Mouse (Mus musculus) intestine, postnatal 0 days (tissue): ENCODE data around the gene Cdyl. TPM values are rescaled to one million over a fixed set of nuclear protein-coding genes. Genes with fewer than 3 reads are reported as not detected.

Experiments
- ATAC-seq: fragments of 200-750 bp; cut with Nextera tagmentation; 2 replicates; pipeline ENCODE4 v1.8.0; 2017; ENCODE audit warnings: mild to moderate bottlenecking, moderate TSS enrichment, moderate library complexity
- H3K27ac ChIP-seq: fragments of 300-500 bp; sonication (generic); 2 replicates; pipeline ENCODE4 v1.5.1; 2014; ENCODE audit warnings: mild to moderate bottlenecking, low read depth, low read length, moderate library complexity
- H3K27me3 ChIP-seq: fragments of 300-500 bp; sonication (generic); replicated peaks from 2 replicates; pipeline ENCODE4 v1.6.1; 2014; ENCODE audit warnings: low read length, mixed read lengths; ENCODE audit not compliant: control insufficient read depth, insufficient read depth
- H3K36me3 ChIP-seq: fragments of 300-500 bp; sonication (generic); 2 replicates; pipeline ENCODE4 v1.6.1; 2014; ENCODE audit warnings: mild to moderate bottlenecking, moderate library complexity; ENCODE audit not compliant: control insufficient read depth, insufficient read depth
- H3K4me1 ChIP-seq: fragments of 300-500 bp; sonication (generic); replicated peaks from 2 replicates; pipeline ENCODE4 v1.6.1; 2014; ENCODE audit warnings: antibody characterized with exemption, low read length, mixed read lengths; ENCODE audit not compliant: control insufficient read depth, insufficient read depth
- H3K4me2 ChIP-seq: fragments of 300-500 bp; sonication (generic); replicated peaks from 2 replicates; pipeline ENCODE4 v1.6.1; 2014; ENCODE audit warnings: low read depth, mild to moderate bottlenecking, moderate library complexity
- H3K4me3 ChIP-seq: fragments of 300-500 bp; sonication (generic); 2 replicates; pipeline ENCODE4 v1.5.1; 2014; ENCODE audit warnings: low read depth, low read length
- H3K9ac ChIP-seq: fragments of 300-500 bp; sonication (generic); 2 replicates; pipeline ENCODE4 v1.6.1; 2014; ENCODE audit warnings: mild to moderate bottlenecking, low read depth, low read length
- H3K9me3 ChIP-seq: fragments of 300-500 bp; sonication (generic); 2 replicates; pipeline ENCODE4 v1.6.1; 2016; ENCODE audit warnings: mixed run types; ENCODE audit not compliant: control insufficient read depth
- CTCF ChIP-seq: sonication (generic); IDR thresholded peaks from 2 replicates; pipeline ENCODE4 v1.5.1; 2016; ENCODE audit warnings: low read depth, mild to moderate bottlenecking, control low read depth, antibody characterized with exemption, moderate library complexity
- WGBS: fragments of 180-500 bp; shearing (Covaris S2); extraction: QIAGEN DNeasy Blood & Tissue Kit; methylation state at CpG from one replicate; pipeline ENCODE4 v1.1.7; 2014; 5-methylcytosine and 5-hydroxymethylcytosine counted together
- polyA plus RNA-seq: library from polyadenylated mRNA; unstranded; fragments of >200 nt; fragmentation: Nextera tagmentation; extraction: Ambion mirVana; gene quantifications from 2 replicates; pipeline ENCODE4 v1.2.1, GENCODE M21; 2015

Cdyl gene
- polyA plus RNA-seq, 1 experiment from 2014 or later = 6.4 TPM

DNA sequence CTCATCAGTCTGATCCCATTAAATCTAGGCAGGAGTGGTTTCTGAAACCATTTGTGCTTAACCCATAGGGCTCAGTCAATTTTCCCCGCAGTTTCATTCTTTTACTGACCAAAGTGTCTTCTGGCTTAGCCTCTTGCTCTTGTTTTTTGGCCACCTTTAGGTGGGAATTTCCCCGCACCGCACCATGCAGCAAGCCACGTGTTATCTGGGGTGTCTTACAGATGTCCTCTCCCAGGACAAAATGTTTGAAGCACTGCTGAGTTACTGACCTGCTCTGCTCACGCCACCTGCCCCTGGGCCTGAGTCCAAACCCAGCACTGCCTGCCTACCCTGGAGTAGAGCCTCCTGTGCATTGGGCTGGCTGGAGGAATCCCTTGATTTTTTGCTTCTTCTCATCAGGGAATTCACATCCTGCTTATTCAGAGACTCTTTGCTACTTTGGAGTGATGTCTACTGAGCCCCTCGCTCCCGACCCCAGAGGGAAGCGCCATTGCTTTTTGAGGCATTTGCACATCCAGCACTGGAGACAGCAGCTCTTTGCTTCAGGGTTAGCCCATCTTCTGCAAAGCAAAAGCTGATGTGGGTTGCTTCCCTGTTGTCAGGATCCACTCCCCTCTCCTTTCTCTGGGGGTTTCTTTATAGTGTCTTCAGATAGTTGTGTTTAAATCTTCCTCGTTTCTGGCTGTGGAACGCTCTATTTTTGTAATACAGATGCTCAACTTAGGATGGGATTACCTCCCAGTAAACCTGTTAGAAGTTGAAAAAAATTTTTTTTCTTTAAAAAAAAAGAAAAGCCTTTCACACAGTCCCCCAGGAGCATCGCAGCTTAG, 151.9 kb downstream of the Cdyl start:
- no peaks in the 10 kb centered on the region for H3K27me3 ChIP-seq
- peaks cover 7% of the 10 kb centered on the region; the same call in 1 of the 2 replicates for H3K36me3 ChIP-seq
- no peak for ATAC-seq
- H3K9me3 ChIP-seq = no peaks in the 10 kb centered on the region
- no peaks in the 10 kb centered on the region for H3K4me1 ChIP-seq
- H3K4me2 ChIP-seq = no peak overlapping the region
- WGBS = 77% methylated on average over 11 of the region's 11 CpGs
- no peak for TF ChIP-seq CTCF
- H3K27ac ChIP-seq = no peak overlapping the region
- H3K9ac ChIP-seq = no peak overlapping the region
- no peak overlapping the region for H3K4me3 ChIP-seq

DNA sequence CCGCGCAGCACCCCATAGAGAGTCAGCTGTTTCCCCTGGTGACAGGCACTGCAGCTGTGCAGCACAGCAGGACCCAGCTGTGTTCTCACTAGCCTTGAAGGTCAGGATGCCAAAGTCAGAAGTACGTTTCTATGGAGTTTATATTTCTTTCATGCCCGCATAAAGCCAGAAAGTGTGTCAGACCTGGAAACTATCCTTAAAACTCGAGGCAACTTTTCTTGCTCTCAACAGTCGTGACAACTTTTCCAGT, 152.5 kb downstream of the Cdyl start:
- 62% methylated on average over 6 of the region's 6 CpGs for WGBS
- peaks cover 9% of the 10 kb centered on the region; the same call in 1 of the 2 replicates for H3K36me3 ChIP-seq
- no peak overlapping the region for H3K4me2 ChIP-seq
- no peaks in the 10 kb centered on the region for H3K27me3 ChIP-seq
- no peak for TF ChIP-seq CTCF
- H3K27ac ChIP-seq = no peak overlapping the region
- no peak for ATAC-seq
- no peak overlapping the region for H3K4me3 ChIP-seq
- no peaks in the 10 kb centered on the region for H3K4me1 ChIP-seq
- H3K9me3 ChIP-seq = no peaks in the 10 kb centered on the region
- no peak overlapping the region for H3K9ac ChIP-seq

- Histone ChIP-seq H3K4me3 (no peak overlapping the region), H3K36me3 (peaks cover 9% of the 10 kb centered on the region; the same call in 1 of the 2 replicates), H3K4me2 (no peak overlapping the region), H3K4me1 (no peaks in the 10 kb centered on the region), H3K9ac (no peak overlapping the region), H3K9me3 (no peaks in the 10 kb centered on the region), H3K27me3 (no peaks in the 10 kb centered on the region), H3K27ac (no peak overlapping the region)
- WGBS = 84% methylated on average over 7 of the region's 7 CpGs
- ATAC-seq = no peak
- no peak for TF ChIP-seq CTCF
Observed at GRCm38 (mm10) chr13:35813348-35814127, 153.9 kb downstream of the Cdyl start.

- Histone ChIP-seq H3K27ac (no peak overlapping the region), H3K4me2 (no peak overlapping the region), H3K4me1 (no peaks in the 10 kb centered on the region), H3K9me3 (no peaks in the 10 kb centered on the region), H3K36me3 (peaks cover 12% of the 10 kb centered on the region), H3K27me3 (no peaks in the 10 kb centered on the region), H3K9ac (no peak overlapping the region), H3K4me3 (no peak overlapping the region)
- no peak for ATAC-seq
- 80% methylated on average over 8 of the region's 8 CpGs for WGBS
- no peak for TF ChIP-seq CTCF
Observed at GRCm38 (mm10) chr13:35815205-35815726, 155.6 kb downstream of the Cdyl start.

DNA sequence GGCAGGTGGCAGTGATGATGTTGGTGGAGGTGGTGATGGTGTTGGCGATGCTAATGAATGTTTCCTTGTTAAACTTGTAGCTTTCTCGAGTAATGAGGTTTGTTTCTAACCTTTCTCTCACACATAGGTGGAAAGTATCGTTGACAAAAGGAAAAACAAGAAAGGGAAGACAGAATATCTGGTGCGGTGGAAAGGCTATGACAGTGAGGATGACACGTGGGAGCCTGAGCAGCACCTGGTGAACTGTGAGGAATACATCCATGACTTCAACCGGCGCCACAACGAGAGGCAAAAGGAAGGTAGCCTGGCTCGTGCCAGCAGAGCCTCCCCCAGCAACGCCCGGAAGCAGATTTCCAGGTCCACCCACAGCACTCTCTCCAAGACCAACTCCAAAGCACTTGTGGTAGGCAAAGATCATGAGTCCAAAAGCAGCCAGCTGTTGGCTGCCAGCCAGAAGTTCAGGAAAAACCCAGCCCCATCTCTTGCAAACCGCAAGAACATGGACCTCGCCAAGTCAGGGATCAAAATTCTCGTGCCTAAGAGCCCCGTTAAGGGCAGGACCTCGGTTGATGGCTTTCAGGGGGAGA, 156.2 kb downstream of the Cdyl start:
- TF ChIP-seq CTCF = no peak
- WGBS = 78% methylated on average over 16 of the region's 16 CpGs
- Histone ChIP-seq H3K9ac (no peak overlapping the region), H3K27ac (no peak overlapping the region), H3K4me2 (no peak overlapping the region), H3K4me3 (no peak overlapping the region), H3K27me3 (no peaks in the 10 kb centered on the region), H3K4me1 (no peaks in the 10 kb centered on the region), H3K36me3 (peaks cover 12% of the 10 kb centered on the region), H3K9me3 (no peaks in the 10 kb centered on the region)
- no peak for ATAC-seq

DNA sequence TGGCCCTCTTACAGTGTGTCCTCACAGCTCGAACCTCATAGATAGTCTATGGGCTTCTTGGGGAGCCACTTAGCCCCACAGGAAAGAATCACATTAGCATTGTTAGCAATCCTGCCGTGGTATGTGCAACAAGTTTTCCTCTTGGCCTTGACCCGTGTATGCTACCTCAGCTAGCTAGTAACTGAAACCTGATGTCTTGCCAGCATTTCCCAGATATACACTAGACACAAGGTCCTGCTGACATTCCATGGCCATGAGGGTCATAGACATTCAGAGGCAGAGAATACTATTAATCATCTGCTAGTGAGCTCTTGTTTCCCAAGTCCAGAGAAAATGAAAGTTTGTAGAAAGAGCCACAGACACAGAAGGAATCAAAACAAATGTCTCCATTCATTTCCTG, 158.0 kb downstream of the Cdyl start:
- WGBS = 73% methylated on average over 3 of the region's 3 CpGs
- H3K9ac ChIP-seq = no peak overlapping the region
- no peak overlapping the region for H3K4me3 ChIP-seq
- no peaks in the 10 kb centered on the region for H3K27me3 ChIP-seq
- no peaks in the 10 kb centered on the region for H3K9me3 ChIP-seq
- no peak for ATAC-seq
- no peaks in the 10 kb centered on the region for H3K4me1 ChIP-seq
- H3K36me3 ChIP-seq = peaks cover 12% of the 10 kb centered on the region
- no peak for TF ChIP-seq CTCF
- no peak overlapping the region for H3K4me2 ChIP-seq
- H3K27ac ChIP-seq = no peak overlapping the region
